Mouse (Mus musculus): ENCODE results near the gene Prkd2.

- TF ChIP-seq CTCF (conservative IDR thresholded peaks at IDR 0.05 in 1 of 2, IDR thresholded peaks at IDR 0.05 in 1 of 2; ENCODE audit: low read depth in 2 of 2, low read length in 2 of 2) (no peak), POLR2A (IDR thresholded peaks at IDR 0.05; ENCODE audit: low read depth, low read length) (no peak), ZMIZ1 (IDR thresholded peaks at IDR 0.05; ENCODE audit: low read depth, low read length) (no peak), ELF1 (IDR thresholded peaks at IDR 0.05; ENCODE audit: low read depth, low read length) (no peak), EP300 (IDR thresholded peaks at IDR 0.05; ENCODE audit: low read length) (no peak)
Observed at GRCm38 (mm10) chr7:16830449-16830848, 12.3 kb upstream of the Prkd2 start.
